Mouse (Mus musculus) neutrophil, adult 65 days (primary cell): ENCODE measurements around the gene Cdadc1. TPM values are rescaled to one million over a fixed set of nuclear protein-coding genes. Genes with fewer than 3 reads are reported as not detected.

Experiments
- total RNA-seq: library from RNA; stranded (reverse); gene quantifications from 2 replicates; pipeline ENCODE4 v1.2.4, GENCODE M21; 2023

The Cdadc1 gene
- 61.9 and 96.2 TPM in 2 replicates for total RNA-seq

DNA sequence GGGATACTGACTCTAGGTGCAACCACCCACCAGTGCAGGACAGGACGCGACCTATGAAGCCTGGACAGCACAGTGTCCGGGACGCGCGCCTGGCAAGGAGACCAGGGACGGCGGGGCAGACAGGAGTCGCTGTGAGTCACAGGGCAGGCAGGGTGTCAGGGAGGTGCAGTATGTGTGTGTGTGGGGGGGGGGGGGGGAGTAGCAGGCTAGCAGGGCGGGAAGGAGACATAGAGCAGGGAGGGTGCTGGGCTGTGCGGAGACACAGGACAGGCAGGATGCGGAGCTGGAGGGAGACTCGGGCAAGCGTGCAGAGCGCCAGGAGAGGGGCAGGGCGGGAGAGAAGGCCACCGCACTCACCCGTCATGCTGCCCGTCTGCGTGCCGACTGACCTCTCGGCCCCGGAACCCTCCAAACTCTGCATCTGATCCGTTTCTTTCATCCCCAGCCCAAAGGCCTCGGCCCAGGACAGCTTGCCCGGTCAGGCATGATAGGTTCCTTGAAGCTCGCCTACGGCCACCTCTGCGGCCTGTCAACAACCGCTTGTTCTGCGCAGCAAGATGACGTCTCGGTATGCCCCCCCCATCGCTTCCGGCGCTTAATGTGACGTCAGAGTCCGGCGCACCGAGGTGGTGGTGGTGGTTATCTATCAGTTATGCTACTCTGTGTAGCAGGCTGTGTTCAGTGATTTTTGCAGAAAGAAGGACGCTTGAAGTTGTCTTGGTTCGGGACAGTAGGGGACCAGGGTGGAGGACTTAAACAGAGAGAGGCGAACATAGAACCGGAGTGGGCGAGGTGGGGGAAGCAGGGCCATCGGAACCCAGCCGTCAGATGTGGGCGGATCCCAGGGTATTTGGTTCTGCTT lies at the start of gene Cdadc1:
Gene Cdadc1, minus strand, starts transcription at position 562 of the 862 bp plus-strand sequence.

GRCm38 (mm10) chr14:59625158-59625805 lies 27.5 kb upstream of the Cdadc1 start, which contains the start of gene Shisa2:
Shisa2 (plus strand) TSS chr14:59625308.

Other genes starting within 250 kb of the Cdadc1 start
- 1.3 and 3.2 TPM in 2 replicates for gene Phf11d, start 232.5 kb downstream of the Cdadc1 start, total RNA-seq
- 0.32 and 0.84 TPM in 2 replicates for gene Phf11c, start 202.6 kb downstream of the Cdadc1 start, total RNA-seq
- gene Setdb2, start 157.1 kb downstream of the Cdadc1 start, total RNA-seq, result 12.5 and 12.7 TPM in 2 replicates
- gene Cab39l, start 157.0 kb downstream of the Cdadc1 start, total RNA-seq, result 8.7 and 12.9 TPM in 2 replicates
- gene Shisa2, start 27.3 kb upstream of the Cdadc1 start, total RNA-seq, result 0.19 TPM in 1 of 2 replicates, not detected in the other